Mouse (Mus musculus) forebrain, postnatal 0 days (tissue): ENCODE results near the gene Irf3. TPM values are rescaled to one million over a fixed set of nuclear protein-coding genes. Genes with fewer than 3 reads are reported as not detected.

Source experiments
- ATAC-seq: fragments of 200-750 bp; cut with Nextera tagmentation; 2 replicates; pipeline ENCODE4 v1.8.0; 2017; ENCODE audit warnings: mild to moderate bottlenecking, moderate library complexity
- DNase-seq: peaks from one replicate; pipeline ENCODE4 v3.0.0-alpha.2; 2015
- H3K27ac ChIP-seq: fragments of 300-500 bp; sonication (generic); 2 replicates; pipeline ENCODE4 v1.5.1; 2014; ENCODE audit warnings: low read depth, mild to moderate bottlenecking, antibody characterized with exemption, low read length, moderate library complexity, mixed read lengths
- H3K27me3 ChIP-seq: fragments of 300-500 bp; sonication (generic); 2 replicates; pipeline ENCODE4 v1.6.1; 2014; ENCODE audit warnings: mild to moderate bottlenecking, low read length, mixed read lengths; ENCODE audit not compliant: insufficient read depth
- H3K36me3 ChIP-seq: fragments of 300-500 bp; sonication (generic); 2 replicates; pipeline ENCODE4 v1.6.1; 2014; ENCODE audit warnings: mild to moderate bottlenecking, moderate library complexity; ENCODE audit not compliant: insufficient read depth
- H3K4me1 ChIP-seq: fragments of 300-500 bp; sonication (generic); 2 replicates; pipeline ENCODE4 v1.6.1; 2014; ENCODE audit warnings: antibody characterized with exemption; ENCODE audit not compliant: insufficient read depth
- H3K4me2 ChIP-seq: fragments of 300-500 bp; sonication (generic); 2 replicates; pipeline ENCODE4 v1.6.1; 2014; ENCODE audit warnings: low read depth, mild to moderate bottlenecking, moderate library complexity
- H3K4me3 ChIP-seq: fragments of 300-500 bp; sonication (generic); 2 replicates; pipeline ENCODE4 v1.5.1; 2014; ENCODE audit warnings: low read depth, low read length, mixed read lengths
- H3K9ac ChIP-seq: fragments of 300-500 bp; sonication (generic); 2 replicates; pipeline ENCODE4 v1.6.1; 2014; ENCODE audit warnings: mild to moderate bottlenecking
- H3K9me3 ChIP-seq: fragments of 300-500 bp; sonication (generic); 2 replicates; pipeline ENCODE4 v1.6.1; 2016; ENCODE audit warnings: low read length
- CTCF ChIP-seq: sonication (generic); IDR thresholded peaks from 2 replicates; pipeline ENCODE4 v1.5.1; 2016; ENCODE audit warnings: antibody characterized with exemption, control low read depth, low read depth
- WGBS: fragments of 180-500 bp; shearing (Covaris S2); extraction: QIAGEN DNeasy Blood & Tissue Kit; methylation state at CpG from one replicate; pipeline ENCODE4 v1.1.7; 2014; 5-methylcytosine and 5-hydroxymethylcytosine counted together
- polyA plus RNA-seq: library from polyadenylated mRNA; unstranded; fragments of >200 nt; fragmentation: Nextera tagmentation; extraction: Ambion mirVana; gene quantifications from 2 replicates; pipeline ENCODE4 v1.2.1, GENCODE M21; 2015
- total RNA-seq: library from RNA; depleted of rRNA; stranded (reverse); fragments of >200 nt; gene quantifications from 2 replicates; pipeline ENCODE4 v1.2.3, GENCODE M21; 2014

The Irf3 gene
- total and polyA plus RNA-seq, 2 experiments from 2014 or later: 23.1 to 39.7 TPM

DNA sequence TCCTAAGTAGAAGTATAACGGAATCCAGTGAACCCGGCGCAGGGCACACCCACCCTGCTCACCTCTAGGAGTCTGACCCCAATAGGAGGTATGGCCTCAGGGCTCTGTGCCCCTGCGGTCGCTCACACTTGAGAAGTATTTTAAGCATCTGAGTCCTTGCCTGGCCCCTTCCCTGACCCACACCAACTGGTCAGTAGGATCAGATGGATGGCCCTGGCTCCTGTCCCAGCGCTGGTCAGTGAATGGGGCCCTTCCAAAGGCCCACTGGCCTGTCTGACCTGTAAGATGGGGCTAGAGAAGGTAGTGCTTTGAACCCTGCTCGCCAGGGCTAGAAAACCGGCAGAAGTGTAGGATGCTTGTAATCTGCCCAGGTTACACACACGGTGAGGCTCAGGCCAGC lies 43.4 kb downstream of the Irf3 start:
- Histone ChIP-seq H3K4me3 (no peak overlapping the region), H3K27me3 (no peaks in the 10 kb centered on the region), H3K36me3 (peaks cover 82% of the 10 kb centered on the region), H3K4me2 (no peak overlapping the region), H3K4me1 (no peaks in the 10 kb centered on the region), H3K27ac (no peak overlapping the region), H3K9ac (no peak overlapping the region), H3K9me3 (no peaks in the 10 kb centered on the region)
- no peak for TF ChIP-seq CTCF
- DNase-seq (no peak), ATAC-seq (no peak)
- WGBS: 94% methylated on average over 9 of the region's 9 CpGs

GRCm38 (mm10) chr7:45043307-45043706 lies 45.9 kb downstream of the Irf3 start:
- TF ChIP-seq CTCF: no peak
- Histone ChIP-seq H3K4me1 (no peaks in the 10 kb centered on the region), H3K27me3 (no peaks in the 10 kb centered on the region), H3K9me3 (no peaks in the 10 kb centered on the region), H3K4me3 (no peak overlapping the region), H3K27ac (no peak overlapping the region), H3K9ac (no peak overlapping the region), H3K4me2 (no peak overlapping the region), H3K36me3 (peaks cover 87% of the 10 kb centered on the region)
- DNase-seq (no peak), ATAC-seq (no peak)
- 98% methylated on average over 14 of the region's 14 CpGs for WGBS

DNA sequence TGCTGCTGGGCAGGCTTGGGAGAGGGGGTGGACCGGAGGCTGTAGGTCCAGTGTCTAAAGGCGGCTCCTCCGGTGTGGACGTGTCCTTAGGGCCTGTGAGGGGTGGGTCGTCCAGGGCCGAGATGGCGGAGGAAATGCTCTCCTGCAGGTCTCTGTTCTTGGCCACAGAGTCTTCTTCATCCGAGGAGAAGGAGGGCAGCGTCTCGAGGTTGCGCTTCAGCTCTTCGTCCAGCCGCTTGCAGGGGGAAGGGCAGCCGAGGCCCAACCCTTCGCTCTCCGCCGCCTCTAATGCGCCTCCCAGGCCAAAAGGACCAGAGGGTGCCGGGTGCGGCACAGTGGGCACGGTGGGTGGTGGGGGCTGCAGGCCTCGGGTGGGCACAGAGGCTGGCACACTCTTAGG lies 48.3 kb downstream of the Irf3 start:
- WGBS: 94% methylated on average over 22 of the region's 22 CpGs
- Histone ChIP-seq H3K27me3 (no peaks in the 10 kb centered on the region), H3K4me1 (no peaks in the 10 kb centered on the region), H3K4me3 (no peak overlapping the region), H3K27ac (no peak overlapping the region), H3K4me2 (no peak overlapping the region), H3K9ac (no peak overlapping the region), H3K36me3 (peaks cover 93% of the 10 kb centered on the region), H3K9me3 (no peaks in the 10 kb centered on the region)
- ATAC-seq (no peak), DNase-seq (no peak)
- TF ChIP-seq CTCF: no peak

DNA sequence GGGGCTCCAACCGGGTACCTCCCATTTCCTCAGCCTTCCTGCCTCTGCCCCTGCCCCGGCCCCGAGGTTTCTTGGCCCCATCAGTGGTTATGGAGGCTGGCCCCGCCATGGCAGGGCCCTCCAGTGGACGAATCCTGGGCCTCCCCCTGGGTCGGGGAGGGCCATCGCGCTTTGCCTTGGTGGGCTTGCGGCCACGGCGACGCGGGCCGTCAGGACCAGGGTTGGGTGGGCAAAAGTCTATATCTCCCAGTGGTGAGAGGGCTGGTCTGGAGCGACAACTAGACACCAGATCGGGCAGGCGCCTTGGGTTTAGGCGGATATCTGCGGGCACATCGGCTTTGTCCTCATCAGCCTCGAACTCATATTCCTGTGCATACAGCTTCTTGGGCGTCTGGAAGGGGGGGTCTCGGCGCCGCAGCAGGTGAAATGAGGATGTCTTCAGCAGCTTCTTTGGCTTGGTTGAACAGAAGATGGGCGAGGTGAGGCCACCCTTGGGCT lies 49.5 kb downstream of the Irf3 start:
- Histone ChIP-seq H3K4me1 (no peaks in the 10 kb centered on the region; the same call in 1 of the 2 replicates), H3K4me3 (no peak overlapping the region), H3K9ac (no peak overlapping the region), H3K36me3 (peaks cover 82% of the 10 kb centered on the region), H3K27ac (no peak overlapping the region), H3K27me3 (no peaks in the 10 kb centered on the region), H3K9me3 (no peaks in the 10 kb centered on the region), H3K4me2 (no peak overlapping the region)
- ATAC-seq (no peak), DNase-seq (no peak)
- TF ChIP-seq CTCF: no peak
- 96% methylated on average over 26 of the region's 26 CpGs for WGBS

- H3K36me3 ChIP-seq: peaks cover 76% of the 10 kb centered on the region
- DNase-seq (no peak), ATAC-seq (no peak)
- H3K4me3 ChIP-seq: no peak overlapping the region
- H3K9me3 ChIP-seq: no peaks in the 10 kb centered on the region
- no peak for TF ChIP-seq CTCF
- no peaks in the 10 kb centered on the region for H3K27me3 ChIP-seq
- H3K27ac ChIP-seq: no peak overlapping the region
- 96% methylated on average over 14 of the region's 14 CpGs for WGBS
- no peak overlapping the region for H3K9ac ChIP-seq
- H3K4me1 ChIP-seq: no peaks in the 10 kb centered on the region; the same call in 1 of the 2 replicates
- no peak overlapping the region for H3K4me2 ChIP-seq
Observed at GRCm38 (mm10) chr7:45047491-45047890, 50.0 kb downstream of the Irf3 start.

DNA sequence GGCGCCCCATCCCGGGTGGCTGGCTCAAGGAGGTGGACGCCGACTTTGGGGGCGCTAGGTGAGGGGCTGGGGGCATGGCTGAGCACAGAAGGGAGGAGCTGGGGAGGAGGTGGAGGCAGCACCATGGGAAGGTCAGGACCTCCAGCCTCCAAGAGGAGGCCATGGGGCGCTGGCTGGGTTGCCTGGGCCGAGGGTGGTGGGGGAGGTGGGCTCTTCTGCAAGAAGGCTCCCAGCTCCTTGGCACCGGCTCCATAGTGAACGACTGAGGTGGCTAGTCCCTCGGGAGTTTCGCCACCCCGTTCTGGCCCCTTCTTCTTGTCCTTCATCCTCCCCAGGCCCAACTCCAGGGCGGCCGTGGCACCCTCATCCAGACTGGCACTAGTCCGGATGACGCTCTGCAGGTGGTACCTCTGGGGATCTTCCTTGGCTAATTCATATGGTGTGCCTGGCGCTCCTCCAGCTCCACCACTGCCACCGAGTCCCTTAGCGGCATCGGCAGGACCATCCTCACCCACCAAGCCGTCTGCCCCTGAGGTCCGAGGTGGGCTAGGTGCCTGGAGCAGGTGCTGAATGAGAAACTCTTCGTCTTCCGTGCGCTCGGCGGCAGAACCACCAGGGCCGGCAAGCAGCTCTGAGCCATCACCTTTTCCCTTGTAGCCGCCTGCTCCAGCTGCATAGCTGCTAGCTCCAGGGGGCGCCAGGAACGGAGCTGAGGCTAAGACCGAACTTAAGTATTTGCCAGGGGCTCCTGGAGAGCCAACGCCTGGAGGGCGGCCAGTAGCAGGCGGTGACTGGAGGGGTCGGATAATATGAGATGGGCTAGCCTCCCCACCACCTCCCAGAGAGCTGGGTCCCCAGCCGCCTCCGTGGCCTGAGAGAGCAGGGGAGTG lies 50.8 kb downstream of the Irf3 start:
- no peak overlapping the region for H3K4me2 ChIP-seq
- no peaks in the 10 kb centered on the region for H3K27me3 ChIP-seq
- no peak overlapping the region for H3K4me3 ChIP-seq
- 86% methylated on average over 38 of the region's 38 CpGs for WGBS
- H3K27ac ChIP-seq: no peak overlapping the region
- no peaks in the 10 kb centered on the region for H3K9me3 ChIP-seq
- no peak for ATAC-seq
- no peak for DNase-seq
- H3K36me3 ChIP-seq: peaks cover 68% of the 10 kb centered on the region
- no peak for TF ChIP-seq CTCF
- no peaks in the 10 kb centered on the region; the same call in 1 of the 2 replicates for H3K4me1 ChIP-seq
- no peak overlapping the region for H3K9ac ChIP-seq

- H3K4me3 ChIP-seq: no peak overlapping the region
- TF ChIP-seq CTCF: no peak
- peaks cover 60% of the 10 kb centered on the region for H3K36me3 ChIP-seq
- DNase-seq (no peak), ATAC-seq (no peak)
- H3K4me2 ChIP-seq: no peak overlapping the region
- no peaks in the 10 kb centered on the region; the same call in 1 of the 2 replicates for H3K4me1 ChIP-seq
- H3K27me3 ChIP-seq: no peaks in the 10 kb centered on the region
- no peak overlapping the region for H3K9ac ChIP-seq
- no peak overlapping the region for H3K27ac ChIP-seq
- H3K9me3 ChIP-seq: no peaks in the 10 kb centered on the region
- 91% methylated on average over 23 of the region's 23 CpGs for WGBS
Observed at GRCm38 (mm10) chr7:45048923-45049657, 51.6 kb downstream of the Irf3 start.
